ENCODE assay signal across 15 mouse cellular contexts in the genomic region with DNA sequence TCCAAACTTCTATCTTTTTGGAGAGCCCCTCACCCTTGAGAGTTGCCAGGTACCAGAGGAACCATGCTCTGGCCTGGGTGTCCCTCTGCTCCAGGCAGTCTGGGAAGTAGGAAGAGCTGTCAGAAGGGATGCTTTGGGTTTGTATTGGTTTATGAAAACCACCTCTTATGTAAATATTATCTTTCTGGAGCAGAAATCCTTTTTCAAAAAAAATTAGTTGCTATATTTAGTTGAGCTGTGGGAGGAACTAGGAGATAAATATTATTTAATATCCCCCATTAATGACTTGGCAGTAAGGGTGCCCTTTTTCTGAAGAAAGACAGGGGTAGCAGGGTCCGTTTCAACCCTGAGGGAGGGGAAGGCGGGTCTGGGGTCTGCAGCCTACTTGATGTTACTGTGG. TPM values are rescaled to one million over a fixed set of nuclear protein-coding genes. Genes with fewer than 3 reads are reported as not detected.
DNase-seq lines count a peak whose midpoint lies in the region; ATAC-seq and TF ChIP-seq lines count a peak whose summit lies in the region.
"Had no signal": no experiment of that assay in that cellular context is flagged by ENCODE, and none has a peak within 500 bp of the region (broad histone marks: within the 10 kb centered on the region; RNA-seq: fewer than 3 reads in every experiment).

No protein-coding gene starts in this region.

- H3K4me2 ChIP-seq in liver, embryonic 11.5 days: peak overlapping the region; percentile 31
- H3K4me2 ChIP-seq in CH12.LX (ENCODE audit: insufficient read depth, low read depth, poor library complexity, severe bottlenecking): peak overlapping the region; percentile 72
- H3K4me2 ChIP-seq in intestine, embryonic 14.5 days (ENCODE audit: low read length): peak overlapping the region; percentile 32
- H3K4me2 ChIP-seq in liver, postnatal 0 days (ENCODE audit: low read depth, low read length): peak overlapping the region; percentile 69
- H3K4me2 ChIP-seq: midbrain, embryonic 15.5 days had no signal

- H3K4me3 ChIP-seq in liver, embryonic 11.5 days (ENCODE audit: low read depth, low read length): 0 out of 2 replicates have a peak overlapping the region, but pooled peaks have one; percentile 6
- peak overlapping the region; percentile 75 to 95 (median 80) for H3K4me3 ChIP-seq in CH12.LX (replicated peaks in 1 of 3; ENCODE audit: low read depth in 2 of 3, low read length in 2 of 3, poor library complexity in 1 of 3)
- no peak overlapping the region for H3K4me3 ChIP-seq in intestine, embryonic 14.5 days (ENCODE audit: low read depth, low read length)
- peak overlapping the region; percentile 54 for H3K4me3 ChIP-seq in liver, postnatal 0 days (ENCODE audit: low read depth, low read length)
- H3K4me3 ChIP-seq: heart, adult 2 months; midbrain, embryonic 15.5 days had no signal

- peaks cover 30% of the 10 kb centered on the region for H3K27me3 ChIP-seq in liver, embryonic 11.5 days (replicated peaks; ENCODE audit: control insufficient read depth, insufficient read depth, low read length)
- no peaks in the 10 kb centered on the region for H3K27me3 ChIP-seq in CH12.LX (replicated peaks)
- peaks cover 12% of the 10 kb centered on the region for H3K27me3 ChIP-seq in intestine, embryonic 14.5 days (replicated peaks; ENCODE audit: control insufficient read depth, insufficient read depth, low read length)
- H3K27me3 ChIP-seq in liver, postnatal 0 days (ENCODE audit: insufficient read depth, low read length): peaks cover 25% of the 10 kb centered on the region

- no peak for ATAC-seq in liver, embryonic 11.5 days (replicated peaks; ENCODE audit: low FRiP score)
- ATAC-seq in intestine, embryonic 14.5 days (replicated peaks; ENCODE audit: low FRiP score, low TSS enrichment, low read depth): no peak
- no peak for ATAC-seq in liver, postnatal 0 days
- ATAC-seq: midbrain, embryonic 15.5 days had no signal

- TF ChIP-seq POLR2A in CH12.LX (IDR thresholded peaks at IDR 0.05; ENCODE audit: low read depth, low read length): no peak

- in situ Hi-C loops in CH12.LX (cut with MboI; ENCODE audit: low pct_ligation_motif_present, low pct_unique_long_range_greater_than_20kb, low sequenced_read_pairs): no loop called here

- TF ChIP-seq RAD21 in CH12.LX (IDR thresholded peaks at IDR 0.05; ENCODE audit: low read depth, low read length): no peak

- H3K79me2 ChIP-seq in CH12.LX (replicated peaks; ENCODE audit: control insufficient read depth, extremely low read depth, insufficient read depth, poor library complexity, severe bottlenecking): peaks cover 47% of the 10 kb centered on the region

- no peak for DNase-seq in liver, embryonic 11.5 days (ENCODE audit: low spot score)
- DNase-seq in liver: no peak
- no peak for DNase-seq in CH12.LX (ENCODE audit: extremely low read depth)
- DNase-seq in intestine, embryonic 14.5 days (ENCODE audit: low spot score): no peak
- no peak for DNase-seq in liver, postnatal 0 days
- DNase-seq in c-Kit-positive CD71-positive TER-119-positive erythroid progenitor cells, embryonic 14.5 days (ENCODE audit: low spot score): no peak
- DNase-seq in right cerebral cortex, postnatal 4 days: no peak
- DNase-seq: cerebellum, adult 9-10 months; gastrocnemius, postnatal 10 days; left cerebral cortex, postnatal 4 days; right cerebral cortex, adult 18-20 months had no signal

- H3K27ac ChIP-seq in liver, embryonic 11.5 days (ENCODE audit: low read depth, low read length): no peak overlapping the region
- H3K27ac ChIP-seq in CH12.LX (ENCODE audit: insufficient read depth, low read depth): peak overlapping the region; percentile 70
- H3K27ac ChIP-seq in intestine, embryonic 14.5 days (ENCODE audit: low read depth): peak overlapping the region; percentile 66; the same call in 1 of the 2 replicates
- peak overlapping the region; percentile 88; the same call in 1 of the 2 replicates for H3K27ac ChIP-seq in liver, postnatal 0 days (ENCODE audit: low read depth)
- H3K27ac ChIP-seq: liver, embryonic 14.5 days; midbrain, embryonic 15.5 days had no signal

- 68% methylated on average over 2 of the region's 2 CpGs for WGBS in liver, embryonic 11.5 days
- 49% methylated on average over 2 of the region's 2 CpGs for WGBS in intestine, embryonic 14.5 days
- 52% methylated on average over 2 of the region's 2 CpGs for WGBS in liver, postnatal 0 days (ENCODE audit: insufficient replicate concordance)

- H3K36me3 ChIP-seq in liver, embryonic 11.5 days (ENCODE audit: control insufficient read depth, insufficient read depth, low read length): no peaks in the 10 kb centered on the region
- peaks cover 22 to 31% of the 10 kb centered on the region in 2 experiments for H3K36me3 ChIP-seq in CH12.LX (replicated peaks in 1 of 2; ENCODE audit: control insufficient read depth in 1 of 2, insufficient read depth in 1 of 2, low read length in 1 of 2)
- H3K36me3 ChIP-seq in intestine, embryonic 14.5 days (ENCODE audit: control insufficient read depth, insufficient read depth, low read length): no peaks in the 10 kb centered on the region
- H3K36me3 ChIP-seq in liver, postnatal 0 days (replicated peaks; ENCODE audit: insufficient read depth, low read length): no peaks in the 10 kb centered on the region
- H3K36me3 ChIP-seq: midbrain, embryonic 15.5 days had no signal

- H3K4me1 ChIP-seq in liver, embryonic 11.5 days (replicated peaks; ENCODE audit: control insufficient read depth, insufficient read depth, low read length): peaks cover 26% of the 10 kb centered on the region
- peaks cover 34 to 83% of the 10 kb centered on the region in 2 experiments for H3K4me1 ChIP-seq in CH12.LX (ENCODE audit: control insufficient read depth in 1 of 2, insufficient read depth in 2 of 2)
- H3K4me1 ChIP-seq in intestine, embryonic 14.5 days (replicated peaks; ENCODE audit: control insufficient read depth, insufficient read depth, low read length): peaks cover 42% of the 10 kb centered on the region
- peaks cover 17% of the 10 kb centered on the region for H3K4me1 ChIP-seq in liver, postnatal 0 days (ENCODE audit: insufficient read depth)

- dilution Hi-C loops in CH12.LX (cut with MboI; ENCODE audit: extremely low pct_ligation_motif_present, extremely low pct_unique_long_range_greater_than_20kb, low sequenced_read_pairs): no loop called here

- no peaks in the 10 kb centered on the region for H3K9me3 ChIP-seq in liver, embryonic 11.5 days (ENCODE audit: control insufficient read depth, low read length)
- H3K9me3 ChIP-seq in CH12.LX (replicated peaks; ENCODE audit: low read length): no peaks in the 10 kb centered on the region
- no peaks in the 10 kb centered on the region for H3K9me3 ChIP-seq in intestine, embryonic 14.5 days (ENCODE audit: control insufficient read depth, low read length)
- H3K9me3 ChIP-seq in liver, postnatal 0 days (ENCODE audit: low read length): no peaks in the 10 kb centered on the region
- H3K9me3 ChIP-seq: midbrain, embryonic 15.5 days had no signal

- no peak for TF ChIP-seq CTCF in CH12.LX (conservative IDR thresholded peaks at IDR 0.05 in 1 of 2, IDR thresholded peaks at IDR 0.05 in 1 of 2; ENCODE audit: low read depth in 2 of 2, low read length in 2 of 2)
- TF ChIP-seq CTCF in liver, postnatal 0 days (IDR thresholded peaks at IDR 0.05; ENCODE audit: low read depth): no peak

- TF ChIP-seq EP300 in CH12.LX (IDR thresholded peaks at IDR 0.05; ENCODE audit: low read length): no peak
- TF ChIP-seq EP300 in liver, postnatal 0 days (IDR thresholded peaks at IDR 0.05; ENCODE audit: low read depth): no peak

- no peak overlapping the region for H3K9ac ChIP-seq in liver, embryonic 11.5 days (ENCODE audit: low read depth, low read length)
- H3K9ac ChIP-seq in CH12.LX (ENCODE audit: insufficient read depth, low read depth): peak overlapping the region; percentile 68
- no peak overlapping the region for H3K9ac ChIP-seq in intestine, embryonic 14.5 days (ENCODE audit: low read length)
- H3K9ac ChIP-seq in liver, postnatal 0 days (replicated peaks): no peak overlapping the region
- H3K9ac ChIP-seq: liver, embryonic 14.5 days; midbrain, embryonic 15.5 days had no signal

TF ChIP-seq in CH12.LX, 34 proteins besides CTCF, POLR2A, EP300 and RAD21 (continues in another document):
- TF ChIP-seq TCF12 (IDR thresholded peaks at IDR 0.05; ENCODE audit: low read depth, low read length): no peak
- no peak for TF ChIP-seq RCOR1 (conservative IDR thresholded peaks at IDR 0.05; ENCODE audit: low read depth, low read length)
- no peak for TF ChIP-seq NELFE (IDR thresholded peaks at IDR 0.05; ENCODE audit: low read depth, low read length)
- no peak for TF ChIP-seq NRF1 (IDR thresholded peaks at IDR 0.05; ENCODE audit: low read depth, low read length)
- TF ChIP-seq MAZ (IDR thresholded peaks at IDR 0.05; ENCODE audit: low read depth, low read length): no peak
- no peak for TF ChIP-seq CHD2 (IDR thresholded peaks at IDR 0.05; ENCODE audit: low read length)
- no peak for TF ChIP-seq MXI1 (IDR thresholded peaks at IDR 0.05; ENCODE audit: low read depth, low read length)
- TF ChIP-seq GABPA (IDR thresholded peaks at IDR 0.05; ENCODE audit: insufficient replicate concordance, low read depth, low read length): no peak
- TF ChIP-seq MAFK (IDR thresholded peaks at IDR 0.05; ENCODE audit: insufficient replicate concordance, low read length): no peak

RNA-seq across cellular contexts. Expression of gene Atp2a3, which starts 1.4 kb away (rescaled TPM):
- 23.5 and 25.9 TPM in 2 replicates for polyA plus RNA-seq in liver, embryonic 11.5 days (2014; fragmentation: Nextera tagmentation; extraction: Ambion mirVana)
- total RNA-seq in CH12.LX (2012; rRNA removed) (136 and 218 TPM in 2 replicates), CH12.LX (2014; rRNA removed) (44.1 and 61.4 TPM in 2 replicates)
- 255 and 279 TPM in 2 replicates for polyA plus RNA-seq in CH12.LX (2012; ENCODE audit: insufficient read length, low read depth)
- polyA plus RNA-seq in intestine, embryonic 14.5 days (2014; fragmentation: Nextera tagmentation; extraction: Ambion mirVana): 17.4 and 21.4 TPM in 2 replicates
- 13.5 and 14.6 TPM in 2 replicates for polyA plus RNA-seq in liver, postnatal 0 days (2015; fragmentation: Nextera tagmentation; extraction: Ambion mirVana)

RNA-seq across cellular contexts. Expression of gene P2rx1, which starts 36.5 kb away (rescaled TPM):
- polyA plus RNA-seq in liver, embryonic 11.5 days (2014; fragmentation: Nextera tagmentation; extraction: Ambion mirVana): 17.6 and 18.8 TPM in 2 replicates
- total RNA-seq in CH12.LX (2012; rRNA removed) (12.3 and 21.5 TPM in 2 replicates), CH12.LX (2014; rRNA removed) (15.9 and 18.9 TPM in 2 replicates)
- 22.8 and 23.3 TPM in 2 replicates for polyA plus RNA-seq in CH12.LX (2012; ENCODE audit: insufficient read length, low read depth)
- polyA plus RNA-seq in intestine, embryonic 14.5 days (2014; fragmentation: Nextera tagmentation; extraction: Ambion mirVana): 1.7 and 10.1 TPM in 2 replicates
- polyA plus RNA-seq in liver, postnatal 0 days (2015; fragmentation: Nextera tagmentation; extraction: Ambion mirVana): 7.0 and 7.9 TPM in 2 replicates

RNA-seq across cellular contexts. Expression of gene Camkk1, which starts 56.4 kb away (rescaled TPM):
- polyA plus RNA-seq in liver, embryonic 11.5 days (2014; fragmentation: Nextera tagmentation; extraction: Ambion mirVana): 2.6 and 3.0 TPM in 2 replicates
- 8.2 and 9.1 TPM in 2 replicates for total RNA-seq in CH12.LX (2012; rRNA removed)
- total RNA-seq in CH12.LX (2014; rRNA removed): 5.1 and 6.8 TPM in 2 replicates
- polyA plus RNA-seq in CH12.LX (2012; ENCODE audit: insufficient read length, low read depth): 5.0 and 5.4 TPM in 2 replicates
- polyA plus RNA-seq in intestine, embryonic 14.5 days (2014; fragmentation: Nextera tagmentation; extraction: Ambion mirVana): 4.4 and 4.5 TPM in 2 replicates
- 0.76 and 0.78 TPM in 2 replicates for polyA plus RNA-seq in liver, postnatal 0 days (2015; fragmentation: Nextera tagmentation; extraction: Ambion mirVana)
- polyA plus RNA-seq: macrophage had no signal
